Mouse (Mus musculus) bone marrow, adult 2 months (tissue): ENCODE measurements around the gene Cpa2. TPM values are rescaled to one million over a fixed set of nuclear protein-coding genes. Genes with fewer than 3 reads are reported as not detected.

ENCODE experiments used
- H3K27ac ChIP-seq: fragments of 200-500 bp; 2 replicates; pipeline ENCODE4 v1.5.1; 2012; ENCODE audit warnings: low read depth, mild to moderate bottlenecking, control low read depth, inconsistent platforms, low read length; ENCODE audit not compliant: control insufficient read depth, poor library complexity, insufficient read depth
- H3K4me1 ChIP-seq: fragments of 200-500 bp; 2 replicates; pipeline ENCODE4 v1.6.1; 2011; ENCODE audit warnings: low read length; ENCODE audit not compliant: control insufficient read depth, insufficient read depth
- H3K4me3 ChIP-seq: fragments of 200-500 bp; replicated peaks from 2 replicates; pipeline ENCODE3; 2011; ENCODE audit warnings: mild to moderate bottlenecking, low read depth, low read length, control low read depth; ENCODE audit not compliant: control insufficient read depth
- CTCF ChIP-seq: fragments of 200-500 bp; IDR thresholded peaks from 2 replicates; pipeline ENCODE4 v1.5.1; 2011; ENCODE audit warnings: low read length, control low read depth; ENCODE audit not compliant: control insufficient read depth, insufficient read depth
- POLR2A ChIP-seq: fragments of 200-500 bp; IDR thresholded peaks from 2 replicates; pipeline ENCODE4 v1.6.1; 2011; ENCODE audit warnings: low read depth, mild to moderate bottlenecking, control low read depth, low read length, borderline replicate concordance; ENCODE audit not compliant: control insufficient read depth
- WGBS: fragments of 180-500 bp; shearing (Covaris S2); methylation state at CpG from one replicate; pipeline ENCODE4 v1.1.7; 2018; 5-methylcytosine and 5-hydroxymethylcytosine counted together
- polyA plus RNA-seq: library from polyadenylated mRNA; stranded (reverse); fragments of >200 nt; gene quantifications from 2 replicates; pipeline ENCODE4 v1.2.4, GENCODE M21; 2011; ENCODE audit warnings: low replicate concordance; ENCODE audit not compliant: missing spikeins, insufficient read depth, insufficient read length

The Cpa2 gene
- polyA plus RNA-seq, 1 experiment, result not detected

DNA sequence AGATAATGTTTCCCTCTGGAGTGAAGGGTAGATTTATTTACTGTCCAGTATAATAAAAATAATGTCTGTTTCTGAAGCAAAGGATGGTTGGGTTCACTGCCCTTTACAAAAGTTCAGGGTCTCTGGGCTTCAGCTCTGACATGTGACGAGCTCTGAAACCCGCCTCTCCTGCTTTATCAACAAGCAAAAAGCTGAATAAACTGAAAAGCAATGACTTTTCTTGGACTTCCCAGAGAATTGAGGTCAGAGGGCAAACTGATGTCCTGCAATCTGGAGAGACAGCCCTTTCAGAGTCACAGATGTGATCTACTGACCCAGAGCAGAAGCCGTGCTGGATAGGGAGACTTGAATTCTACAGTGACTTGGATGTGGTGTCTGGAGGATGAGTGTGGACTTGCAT lies 58.7 kb downstream of the Cpa2 start:
- no peak overlapping the region for H3K4me3 ChIP-seq
- TF ChIP-seq CTCF (no peak), POLR2A (no peak)
- H3K27ac ChIP-seq, result no peak overlapping the region
- 81% methylated on average over 3 of the region's 3 CpGs for WGBS
- H3K4me1 ChIP-seq, result no peaks in the 10 kb centered on the region

DNA sequence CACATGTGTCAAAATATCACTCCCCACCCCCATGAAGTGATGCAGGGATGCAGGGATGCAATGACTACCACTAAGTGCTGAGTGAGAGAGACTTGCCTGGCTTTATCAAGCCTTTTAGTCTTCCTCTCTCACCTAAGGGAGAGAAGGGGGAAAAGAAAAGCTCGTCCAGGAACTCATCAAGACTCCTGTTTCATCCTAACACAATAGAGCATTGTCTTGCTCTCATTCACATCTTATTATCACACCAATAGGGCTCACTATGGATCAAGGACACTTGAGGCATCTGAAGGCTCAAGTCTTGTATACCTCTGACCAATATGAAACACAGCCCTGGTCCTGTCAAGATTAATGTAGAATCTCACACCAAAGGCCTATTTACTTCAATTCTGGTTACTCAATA lies 59.6 kb downstream of the Cpa2 start:
- TF ChIP-seq POLR2A, result no peak
- no peak for TF ChIP-seq CTCF
- no peak overlapping the region for H3K27ac ChIP-seq
- H3K4me1 ChIP-seq, result no peaks in the 10 kb centered on the region
- no peak overlapping the region for H3K4me3 ChIP-seq
- 81% methylated on average over 1 of the region's 1 CpGs for WGBS

DNA sequence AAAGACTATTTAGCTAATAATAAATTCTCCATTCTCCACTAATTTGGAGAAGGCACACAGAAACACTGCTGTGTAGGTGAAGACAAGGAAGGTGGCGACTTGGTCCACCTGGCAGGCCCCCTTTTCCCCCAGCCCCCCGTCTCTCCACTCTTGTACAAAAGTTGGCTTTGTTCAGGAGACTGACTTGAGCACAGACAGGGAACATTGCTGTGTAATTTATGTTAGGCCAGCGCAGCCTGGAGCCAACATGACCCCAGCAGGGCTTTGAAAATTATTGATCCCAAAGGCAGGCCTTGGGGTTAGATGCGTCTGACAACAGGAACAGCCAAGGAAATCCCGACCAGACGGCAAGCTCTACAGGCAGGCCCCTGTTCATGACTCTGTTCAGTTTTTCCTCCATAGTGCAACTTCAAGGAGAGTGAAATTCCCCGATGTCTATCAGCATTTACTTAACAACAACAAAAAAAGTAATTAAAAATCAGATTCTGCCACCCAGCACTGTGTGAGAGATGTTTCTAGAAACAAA lies 63.0 kb downstream of the Cpa2 start:
- 79% methylated on average over 7 of the region's 7 CpGs for WGBS
- Histone ChIP-seq H3K4me1 (no peaks in the 10 kb centered on the region), H3K4me3 (no peak overlapping the region), H3K27ac (no peak overlapping the region)
- TF ChIP-seq CTCF, result no peak
- no peak for TF ChIP-seq POLR2A

DNA sequence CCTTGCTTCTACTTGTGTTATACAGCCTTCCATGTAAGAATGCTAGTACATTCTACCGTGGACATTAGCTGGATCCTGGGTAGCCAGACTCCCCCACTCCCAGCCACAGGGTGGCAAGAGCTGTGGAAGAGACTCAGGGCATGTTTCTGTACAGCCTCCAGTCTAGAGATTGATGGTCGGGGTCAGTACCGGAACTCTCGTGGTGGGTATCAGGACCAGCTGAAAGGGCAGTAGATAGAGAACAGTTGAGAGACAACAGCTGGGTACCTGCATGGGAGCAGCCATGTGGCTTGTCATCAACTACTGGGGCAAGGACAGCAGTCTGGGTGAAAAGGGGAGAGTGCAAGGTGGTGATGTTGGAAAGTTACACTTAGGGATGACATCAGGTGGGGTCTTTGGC lies 63.7 kb downstream of the Cpa2 start:
- Histone ChIP-seq H3K4me3 (no peak overlapping the region), H3K27ac (no peak overlapping the region), H3K4me1 (no peaks in the 10 kb centered on the region)
- TF ChIP-seq POLR2A (no peak), CTCF (no peak)
- 75% methylated on average over 4 of the region's 4 CpGs for WGBS

DNA sequence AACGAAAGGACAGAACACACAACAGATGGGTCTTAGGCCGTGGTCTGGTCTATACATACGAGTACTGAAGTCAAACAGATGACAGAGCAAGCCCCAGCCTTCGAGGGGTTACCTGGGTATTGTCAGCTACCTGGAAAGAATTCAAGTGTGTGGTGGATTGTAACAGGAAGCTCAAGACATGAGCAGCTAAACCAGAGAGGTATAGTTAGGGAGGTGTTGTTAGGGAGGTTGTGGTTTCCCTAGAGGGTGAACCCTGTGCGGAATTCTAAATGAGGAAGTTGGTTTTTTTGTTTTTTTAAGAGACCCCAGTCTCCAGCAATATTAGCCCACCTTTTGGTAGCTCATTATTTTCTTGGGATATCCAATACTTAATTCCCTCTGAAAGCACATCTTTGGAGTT lies 64.3 kb downstream of the Cpa2 start:
- H3K4me3 ChIP-seq, result no peak overlapping the region
- H3K27ac ChIP-seq, result no peak overlapping the region
- no peak for TF ChIP-seq POLR2A
- no peak for TF ChIP-seq CTCF
- WGBS, result 7% methylated on average over 5 of the region's 5 CpGs
- no peaks in the 10 kb centered on the region for H3K4me1 ChIP-seq

DNA sequence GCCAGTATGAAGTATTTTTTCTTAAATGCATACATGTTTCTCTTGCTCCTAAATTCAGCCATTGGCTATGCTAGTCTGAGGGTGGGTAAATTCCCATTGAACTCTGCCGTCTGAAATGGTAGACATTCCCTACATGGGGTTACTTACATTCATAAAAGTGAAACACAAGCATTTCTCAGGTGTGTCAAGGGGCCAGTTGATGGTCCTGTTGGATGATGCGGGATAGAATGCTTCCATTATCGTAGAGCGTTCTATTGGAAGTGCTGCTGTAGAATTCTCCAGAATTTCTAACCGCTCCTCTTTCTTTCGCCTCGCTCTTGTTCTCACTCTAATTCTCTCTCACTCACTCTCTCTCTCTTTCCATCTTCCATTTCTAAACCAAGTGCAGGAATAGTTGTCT lies 69.3 kb downstream of the Cpa2 start, which contains the start of gene Cpa5:
Gene Cpa5, plus strand, starts transcription at position 301 of the 400 bp plus-strand sequence.
- TF ChIP-seq POLR2A, result no peak
- no peak for TF ChIP-seq CTCF
- Histone ChIP-seq H3K27ac (no peak within 1 kb of the TSS), H3K4me1 (no peaks in the 10 kb centered on the region), H3K4me3 (no peak within 1 kb of the TSS)
- 90% methylated on average over 7 of the region's 7 CpGs for WGBS

DNA sequence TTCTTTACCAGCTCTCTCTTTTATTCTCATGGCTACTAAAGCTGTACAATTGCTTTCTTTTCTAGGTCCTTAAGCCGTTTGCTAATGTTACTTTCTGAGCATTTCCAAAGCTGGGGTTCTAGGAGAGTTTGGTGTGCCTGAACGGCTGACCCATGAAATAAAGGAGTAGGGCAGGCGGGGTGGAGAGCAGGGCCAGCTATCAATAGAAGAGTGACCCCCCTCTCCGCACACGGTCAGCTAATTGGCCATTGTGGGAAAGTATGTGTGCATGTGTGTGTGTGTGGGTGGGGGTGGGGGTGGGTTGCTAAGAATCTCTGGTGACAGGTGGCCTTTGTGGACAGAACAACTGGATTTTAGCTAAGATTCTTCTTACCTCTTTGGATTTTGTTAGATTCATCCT lies 69.8 kb downstream of the Cpa2 start:
- TF ChIP-seq CTCF, result no peak
- no peaks in the 10 kb centered on the region for H3K4me1 ChIP-seq
- WGBS, result 80% methylated on average over 5 of the region's 5 CpGs
- no peak overlapping the region for H3K4me3 ChIP-seq
- no peak overlapping the region for H3K27ac ChIP-seq

Other genes with a start within 250 kb of the Cpa2 start
- gene Ube2h, start 237.0 kb upstream of the Cpa2 start, polyA plus RNA-seq, result 35.1 and 44.9 TPM in 2 replicates
- gene Zc3hc1, start 150.6 kb upstream of the Cpa2 start, polyA plus RNA-seq, result 9.1 and 17.1 TPM in 2 replicates
- gene Klhdc10, start 139.7 kb upstream of the Cpa2 start, polyA plus RNA-seq, result 8.6 and 15.5 TPM in 2 replicates
- gene Tmem209, start 31.8 kb upstream of the Cpa2 start, polyA plus RNA-seq, result 12.7 and 15.2 TPM in 2 replicates
- gene Ssmem1, start 31.7 kb upstream of the Cpa2 start, polyA plus RNA-seq, result not detected in 2 replicates
- gene Cpa4, start 26.8 kb downstream of the Cpa2 start, polyA plus RNA-seq, result not detected in 2 replicates
- not detected in 2 replicates for gene Cpa5, start 69.4 kb downstream of the Cpa2 start, polyA plus RNA-seq
- gene Cpa1, start 97.6 kb downstream of the Cpa2 start, polyA plus RNA-seq, result not detected in 2 replicates
- 5.4 and 6.5 TPM in 2 replicates for gene Cep41, start 152.2 kb downstream of the Cpa2 start, polyA plus RNA-seq
- gene Mest, start 182.0 kb downstream of the Cpa2 start, polyA plus RNA-seq, result 2.8 and 8.2 TPM in 2 replicates